Mouse (Mus musculus): ENCODE measurements around the gene Prdm10. TPM values are rescaled to one million over a fixed set of nuclear protein-coding genes. Genes with fewer than 3 reads are reported as not detected.
A peak's percentile ranks its signal among the peaks of the same experiment; 100 is the strongest.

Prdm10 gene
- polyA plus RNA-seq, 1 experiment from 2014 or later = 7.0 TPM

- Histone ChIP-seq H3K4me3 (ENCODE audit: low read length) (no peak overlapping the region), H3K4me2 (ENCODE audit: low read length) (no peak overlapping the region), H3K9ac (ENCODE audit: low read depth, low read length) (no peak overlapping the region), H3K9me3 (ENCODE audit: control insufficient read depth, low read length) (no peaks in the 10 kb centered on the region), H3K27ac (ENCODE audit: low read depth, low read length) (no peak overlapping the region), H3K36me3 (ENCODE audit: control insufficient read depth, insufficient read depth, low read length) (peaks cover 12% of the 10 kb centered on the region), H3K27me3 (replicated peaks; ENCODE audit: control insufficient read depth, insufficient read depth, low read length) (no peaks in the 10 kb centered on the region), H3K4me1 (ENCODE audit: control insufficient read depth, insufficient read depth, low read depth, low read length) (no peaks in the 10 kb centered on the region)
- ATAC-seq = no peak
- 91% methylated on average over 10 of the region's 10 CpGs for WGBS
Observed at GRCm38 (mm10) chr9:31353518-31353917, 73.2 kb downstream of the Prdm10 start.

- H3K4me2 ChIP-seq (ENCODE audit: low read length) = no peak overlapping the region
- no peaks in the 10 kb centered on the region for H3K9me3 ChIP-seq (ENCODE audit: control insufficient read depth, low read length)
- no peak overlapping the region for H3K27ac ChIP-seq (ENCODE audit: low read depth, low read length)
- no peak overlapping the region for H3K4me3 ChIP-seq (ENCODE audit: low read length)
- H3K4me1 ChIP-seq (ENCODE audit: control insufficient read depth, insufficient read depth, low read depth, low read length) = no peaks in the 10 kb centered on the region
- H3K36me3 ChIP-seq (ENCODE audit: control insufficient read depth, insufficient read depth, low read length) = peaks cover 15% of the 10 kb centered on the region
- no peaks in the 10 kb centered on the region for H3K27me3 ChIP-seq (replicated peaks; ENCODE audit: control insufficient read depth, insufficient read depth, low read length)
- ATAC-seq = no peak
- WGBS = 90% methylated on average over 7 of the region's 7 CpGs
- H3K9ac ChIP-seq (ENCODE audit: low read depth, low read length) = no peak overlapping the region
Observed at GRCm38 (mm10) chr9:31354051-31354450, 73.7 kb downstream of the Prdm10 start.

GRCm38 (mm10) chr9:31363698-31364609, 83.6 kb downstream of the Prdm10 start:
- H3K27ac ChIP-seq (ENCODE audit: low read depth, low read length) = no peak overlapping the region
- no peak overlapping the region for H3K4me3 ChIP-seq (ENCODE audit: low read length)
- no peaks in the 10 kb centered on the region for H3K27me3 ChIP-seq (replicated peaks; ENCODE audit: control insufficient read depth, insufficient read depth, low read length)
- ATAC-seq = no peak
- no peak overlapping the region for H3K9ac ChIP-seq (ENCODE audit: low read depth, low read length)
- no peaks in the 10 kb centered on the region for H3K4me1 ChIP-seq (ENCODE audit: control insufficient read depth, insufficient read depth, low read depth, low read length)
- peaks cover 10% of the 10 kb centered on the region for H3K36me3 ChIP-seq (ENCODE audit: control insufficient read depth, insufficient read depth, low read length)
- no peaks in the 10 kb centered on the region for H3K9me3 ChIP-seq (ENCODE audit: control insufficient read depth, low read length)
- no peak overlapping the region for H3K4me2 ChIP-seq (ENCODE audit: low read length)
- WGBS = 86% methylated on average over 9 of the region's 9 CpGs

GRCm38 (mm10) chr9:31365086-31365485, 84.7 kb downstream of the Prdm10 start:
- Histone ChIP-seq H3K36me3 (ENCODE audit: control insufficient read depth, insufficient read depth, low read length) (peaks cover 9% of the 10 kb centered on the region), H3K27me3 (replicated peaks; ENCODE audit: control insufficient read depth, insufficient read depth, low read length) (no peaks in the 10 kb centered on the region), H3K4me2 (ENCODE audit: low read length) (no peak overlapping the region), H3K4me3 (ENCODE audit: low read length) (no peak overlapping the region), H3K9ac (ENCODE audit: low read depth, low read length) (no peak overlapping the region), H3K4me1 (ENCODE audit: control insufficient read depth, insufficient read depth, low read depth, low read length) (no peaks in the 10 kb centered on the region), H3K9me3 (ENCODE audit: control insufficient read depth, low read length) (no peaks in the 10 kb centered on the region), H3K27ac (ENCODE audit: low read depth, low read length) (no peak overlapping the region)
- 85% methylated on average over 8 of the region's 8 CpGs for WGBS
- no peak for ATAC-seq

- no peak overlapping the region for H3K27ac ChIP-seq (ENCODE audit: low read depth, low read length)
- no peak overlapping the region for H3K4me3 ChIP-seq (ENCODE audit: low read length)
- no peaks in the 10 kb centered on the region; the same call in 1 of the 2 replicates for H3K9me3 ChIP-seq (ENCODE audit: control insufficient read depth, low read length)
- H3K9ac ChIP-seq (ENCODE audit: low read depth, low read length) = no peak overlapping the region
- H3K4me1 ChIP-seq (ENCODE audit: control insufficient read depth, insufficient read depth, low read depth, low read length) = no peaks in the 10 kb centered on the region
- no peaks in the 10 kb centered on the region for H3K27me3 ChIP-seq (replicated peaks; ENCODE audit: control insufficient read depth, insufficient read depth, low read length)
- peaks cover 21% of the 10 kb centered on the region for H3K36me3 ChIP-seq (ENCODE audit: control insufficient read depth, insufficient read depth, low read length)
- no peak overlapping the region for H3K4me2 ChIP-seq (ENCODE audit: low read length)
- WGBS = 98% methylated on average over 3 of the region's 3 CpGs
- ATAC-seq = no peak
Observed at GRCm38 (mm10) chr9:31371740-31372139, 91.4 kb downstream of the Prdm10 start.

GRCm38 (mm10) chr9:31376661-31377060, 96.3 kb downstream of the Prdm10 start:
- ATAC-seq = no peak

GRCm38 (mm10) chr9:31384786-31385499, 104.6 kb downstream of the Prdm10 start:
- no peak overlapping the region for H3K4me3 ChIP-seq (ENCODE audit: low read length)
- H3K4me2 ChIP-seq (ENCODE audit: low read length) = no peak overlapping the region
- H3K36me3 ChIP-seq (ENCODE audit: control insufficient read depth, insufficient read depth, low read length) = peaks cover 2% of the 10 kb centered on the region; the same call in 1 of the 2 replicates
- H3K9ac ChIP-seq (ENCODE audit: low read depth, low read length) = no peak overlapping the region
- no peak overlapping the region for H3K27ac ChIP-seq (ENCODE audit: low read depth, low read length)
- ATAC-seq = no peak
- peaks cover 13% of the 10 kb centered on the region for H3K4me1 ChIP-seq (ENCODE audit: control insufficient read depth, insufficient read depth, low read depth, low read length)
- H3K9me3 ChIP-seq (ENCODE audit: control insufficient read depth, low read length) = no peaks in the 10 kb centered on the region
- H3K27me3 ChIP-seq (replicated peaks; ENCODE audit: control insufficient read depth, insufficient read depth, low read length) = no peaks in the 10 kb centered on the region
- 87% methylated on average over 17 of the region's 17 CpGs for WGBS

More at GRCm38 (mm10) chr9:31376661-31377060, 96.3 kb downstream of the Prdm10 start:
- Histone ChIP-seq H3K27ac (ENCODE audit: low read depth, low read length) (no peak overlapping the region), H3K4me2 (ENCODE audit: low read length) (no peak overlapping the region), H3K4me3 (ENCODE audit: low read length) (no peak overlapping the region), H3K9ac (ENCODE audit: low read depth, low read length) (no peak overlapping the region), H3K9me3 (ENCODE audit: control insufficient read depth, low read length) (no peaks in the 10 kb centered on the region; the same call in 1 of the 2 replicates), H3K36me3 (ENCODE audit: control insufficient read depth, insufficient read depth, low read length) (peaks cover 10% of the 10 kb centered on the region), H3K4me1 (ENCODE audit: control insufficient read depth, insufficient read depth, low read depth, low read length) (no peaks in the 10 kb centered on the region), H3K27me3 (replicated peaks; ENCODE audit: control insufficient read depth, insufficient read depth, low read length) (no peaks in the 10 kb centered on the region)

GRCm38 (mm10) chr9:31385500-31385869, 105.1 kb downstream of the Prdm10 start:
- 24% methylated on average over 4 of the region's 4 CpGs for WGBS
- Histone ChIP-seq H3K4me3 (ENCODE audit: low read length) (peak overlapping the region; percentile 84), H3K4me1 (ENCODE audit: control insufficient read depth, insufficient read depth, low read depth, low read length) (peaks cover 13% of the 10 kb centered on the region), H3K27ac (ENCODE audit: low read depth, low read length) (no peak overlapping the region), H3K9ac (ENCODE audit: low read depth, low read length) (peak overlapping the region; percentile 87), H3K4me2 (ENCODE audit: low read length) (peak overlapping the region; percentile 78), H3K36me3 (ENCODE audit: control insufficient read depth, insufficient read depth, low read length) (peaks cover 2% of the 10 kb centered on the region; the same call in 1 of the 2 replicates), H3K27me3 (replicated peaks; ENCODE audit: control insufficient read depth, insufficient read depth, low read length) (no peaks in the 10 kb centered on the region), H3K9me3 (ENCODE audit: control insufficient read depth, low read length) (no peaks in the 10 kb centered on the region)
- peak; percentile 56; the same call in 1 of the 2 replicates for ATAC-seq

GRCm38 (mm10) chr9:31385947-31386354, 105.6 kb downstream of the Prdm10 start, which contains the start of gene Nfrkb:
TSS of gene Nfrkb (plus strand) at chr9:31386192.
- H3K36me3 ChIP-seq (ENCODE audit: control insufficient read depth, insufficient read depth, low read length) = peaks cover 4% of the 10 kb centered on the region
- H3K4me3 ChIP-seq (ENCODE audit: low read length) = peak within 1 kb of the TSS; percentile 84
- under 1% methylated on average over 39 of the region's 46 CpGs for WGBS
- peak within 1 kb of the TSS; percentile 87 for H3K9ac ChIP-seq (ENCODE audit: low read depth, low read length)
- H3K9me3 ChIP-seq (ENCODE audit: control insufficient read depth, low read length) = no peaks in the 10 kb centered on the region
- H3K27me3 ChIP-seq (replicated peaks; ENCODE audit: control insufficient read depth, insufficient read depth, low read length) = no peaks in the 10 kb centered on the region
- H3K27ac ChIP-seq (ENCODE audit: low read depth, low read length) = peak within 1 kb of the TSS; percentile 76; the same call in 1 of the 2 replicates
- H3K4me2 ChIP-seq (ENCODE audit: low read length) = peak within 1 kb of the TSS; percentile 78
- H3K4me1 ChIP-seq (ENCODE audit: control insufficient read depth, insufficient read depth, low read depth, low read length) = peaks cover 13% of the 10 kb centered on the region
- ATAC-seq = peak; percentile 98

Data from hindbrain, embryonic 16.5 days (tissue).